ENCODE assay signal across 10 mouse cellular contexts in the genomic region with DNA sequence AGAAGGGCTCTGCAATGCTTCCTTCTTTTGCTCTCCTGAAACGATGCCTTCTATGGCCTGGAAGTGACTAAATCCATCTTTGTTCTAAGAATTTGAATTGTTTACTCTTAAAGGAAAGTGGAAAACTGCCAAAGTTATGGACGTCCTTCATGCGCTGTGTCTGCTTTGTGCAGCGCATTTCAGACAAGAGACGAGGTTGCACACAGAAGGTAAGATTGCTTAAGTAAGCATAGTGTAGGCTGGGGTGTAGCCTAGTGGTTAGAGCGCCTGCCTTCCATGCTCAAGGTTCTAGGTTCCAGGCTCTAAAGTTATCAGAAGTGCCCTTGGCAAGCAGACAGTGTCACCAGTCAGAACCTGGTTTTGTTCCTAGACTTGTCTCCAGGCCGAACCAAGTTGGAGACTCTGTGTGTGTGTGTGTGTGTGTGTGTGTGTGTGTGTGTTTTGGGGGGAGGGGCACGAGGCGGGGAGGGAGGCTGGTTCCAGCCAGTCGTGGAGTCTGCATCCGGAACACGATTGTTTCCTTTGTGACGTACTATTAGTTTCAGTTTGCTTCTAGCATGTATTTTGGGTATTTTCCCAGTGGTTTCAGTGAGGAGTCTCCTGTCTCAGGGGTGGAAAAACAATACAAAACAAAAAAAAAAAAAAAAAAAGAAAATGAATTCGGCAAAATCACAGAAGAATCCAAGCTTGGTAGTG.
DNase-seq lines count a peak whose midpoint lies in the region; ATAC-seq lines count a peak whose summit lies in the region.
"Had no signal": no experiment of that assay in that cellular context is flagged by ENCODE, and none has a peak within 500 bp of the region (broad histone marks: within the 10 kb centered on the region; RNA-seq: fewer than 3 reads in every experiment).

No protein-coding gene starts in this region.

- no peak overlapping the region for H3K27ac ChIP-seq in heart, embryonic 10.5 days
- H3K27ac ChIP-seq in kidney, embryonic 14.5 days (ENCODE audit: low read depth, low read length) = 0 out of 2 replicates have a peak overlapping the region, but pooled peaks have one; percentile 24
- H3K27ac ChIP-seq in neural tube, embryonic 12.5 days = no peak overlapping the region
- H3K27ac ChIP-seq: embryonic facial prominence, embryonic 12.5 days; macrophage had no signal

- no peak overlapping the region for H3K4me2 ChIP-seq in kidney, embryonic 14.5 days (replicated peaks; ENCODE audit: low read depth, low read length)
- 0 out of 2 replicates have a peak overlapping the region, but pooled peaks have one; percentile 24 for H3K4me2 ChIP-seq in neural tube, embryonic 12.5 days (replicated peaks)
- H3K4me2 ChIP-seq: embryonic facial prominence, embryonic 12.5 days had no signal

- H3K4me1 ChIP-seq in heart, embryonic 10.5 days = no peaks in the 10 kb centered on the region
- H3K4me1 ChIP-seq in kidney, embryonic 14.5 days (ENCODE audit: control insufficient read depth, insufficient read depth, low read length) = 0 out of 2 replicates have a peak, but pooled peaks cover 6% of the 10 kb centered on the region
- peaks cover 6% of the 10 kb centered on the region; the same call in 1 of the 2 replicates for H3K4me1 ChIP-seq in neural tube, embryonic 12.5 days
- H3K4me1 ChIP-seq: embryonic facial prominence, embryonic 12.5 days had no signal

- no peak overlapping the region for H3K9ac ChIP-seq in kidney, embryonic 14.5 days (ENCODE audit: low read depth, low read length)
- H3K9ac ChIP-seq in neural tube, embryonic 12.5 days = no peak overlapping the region
- H3K9ac ChIP-seq: embryonic facial prominence, embryonic 12.5 days had no signal

- 83% methylated on average over 14 of the region's 14 CpGs for WGBS in heart, embryonic 10.5 days
- 71% methylated on average over 14 of the region's 14 CpGs for WGBS in kidney, embryonic 14.5 days
- 70% methylated on average over 14 of the region's 14 CpGs for WGBS in neural tube, embryonic 12.5 days

- H3K4me3 ChIP-seq in heart, embryonic 10.5 days = no peak overlapping the region
- no peak overlapping the region for H3K4me3 ChIP-seq in kidney, embryonic 14.5 days (ENCODE audit: low read length)
- H3K4me3 ChIP-seq in neural tube, embryonic 12.5 days = no peak overlapping the region
- H3K4me3 ChIP-seq: embryonic facial prominence, embryonic 12.5 days had no signal

- H3K36me3 ChIP-seq in heart, embryonic 10.5 days = no peaks in the 10 kb centered on the region
- no peaks in the 10 kb centered on the region for H3K36me3 ChIP-seq in kidney, embryonic 14.5 days (ENCODE audit: control insufficient read depth, insufficient read depth, low read length)
- no peaks in the 10 kb centered on the region for H3K36me3 ChIP-seq in neural tube, embryonic 12.5 days
- H3K36me3 ChIP-seq: embryonic facial prominence, embryonic 12.5 days had no signal

- peak; percentile 97 for DNase-seq in heart, adult 11 months
- DNase-seq in heart, embryonic 10.5 days (ENCODE audit: low spot score) = no peak
- DNase-seq in ZHBTc4 (ENCODE audit: low read depth, low spot score) = peak; percentile 35
- peak; percentile 37 for DNase-seq in gastrocnemius, postnatal 25 days
- DNase-seq in thymus, postnatal 14 days = no peak
- no peak for DNase-seq in thymus, postnatal 4 days

- peak; percentile 57 for ATAC-seq in kidney, embryonic 14.5 days (ENCODE audit: low FRiP score, low TSS enrichment)
- ATAC-seq in neural tube, embryonic 12.5 days (ENCODE audit: low FRiP score, low read depth) = peak; percentile 42

- no peaks in the 10 kb centered on the region for H3K27me3 ChIP-seq in heart, embryonic 10.5 days (ENCODE audit: insufficient read depth, poor library complexity, severe bottlenecking)
- no peaks in the 10 kb centered on the region for H3K27me3 ChIP-seq in kidney, embryonic 14.5 days (ENCODE audit: control insufficient read depth, insufficient read depth, low read length)
- H3K27me3 ChIP-seq in neural tube, embryonic 12.5 days (replicated peaks) = no peaks in the 10 kb centered on the region
- H3K27me3 ChIP-seq: embryonic facial prominence, embryonic 12.5 days had no signal

- no peaks in the 10 kb centered on the region for H3K9me3 ChIP-seq in heart, embryonic 10.5 days
- no peaks in the 10 kb centered on the region for H3K9me3 ChIP-seq in kidney, embryonic 14.5 days (ENCODE audit: control insufficient read depth, low read length)
- H3K9me3 ChIP-seq in neural tube, embryonic 12.5 days = no peaks in the 10 kb centered on the region
- H3K9me3 ChIP-seq: embryonic facial prominence, embryonic 12.5 days had no signal

Comparison
In these comparisons a context has a peak if more than half of its experiments do, and no peak if none do; other contexts are left out.
1. DNase-seq: peak in heart, adult 11 months (single experiment), ZHBTc4 (single experiment) and gastrocnemius, postnatal 25 days (single experiment); none in heart, embryonic 10.5 days (single experiment), thymus, postnatal 14 days (single experiment) and thymus, postnatal 4 days (single experiment).